Mouse (Mus musculus) embryonic facial prominence, embryonic 11.5 days (tissue): ENCODE data around the gene Wasf2. TPM values are rescaled to one million over a fixed set of nuclear protein-coding genes. Genes with fewer than 3 reads are reported as not detected.

ENCODE experiments used
- ATAC-seq: fragments of 200-750 bp; cut with Nextera tagmentation; replicated peaks from 2 replicates; pipeline ENCODE4 v1.8.0; 2017; ENCODE audit warnings: low read depth; ENCODE audit not compliant: insufficient number of reproducible peaks, low FRiP score, low TSS enrichment
- DNase-seq: peaks from one replicate; pipeline ENCODE4 v3.0.0-alpha.2; 2015; ENCODE audit warnings: low spot score
- H3K27ac ChIP-seq: fragments of 300-500 bp; sonication (generic); replicated peaks from 2 replicates; pipeline ENCODE4 v1.5.1; 2014; ENCODE audit warnings: mild to moderate bottlenecking, low read depth, low read length, control low read depth
- H3K27me3 ChIP-seq: fragments of 300-500 bp; sonication (generic); 2 replicates; pipeline ENCODE4 v1.6.1; 2014; ENCODE audit warnings: mild to moderate bottlenecking, low read length, moderate library complexity, mixed read lengths; ENCODE audit not compliant: control insufficient read depth, insufficient read depth
- H3K36me3 ChIP-seq: fragments of 300-500 bp; sonication (generic); replicated peaks from 2 replicates; pipeline ENCODE4 v1.6.1; 2014; ENCODE audit warnings: low read depth, mild to moderate bottlenecking, low read length, moderate library complexity, mixed read lengths; ENCODE audit not compliant: control insufficient read depth, insufficient read depth
- H3K4me1 ChIP-seq: fragments of 300-500 bp; sonication (generic); 2 replicates; pipeline ENCODE4 v1.6.1; 2014; ENCODE audit warnings: low read length, mixed read lengths; ENCODE audit not compliant: control insufficient read depth, insufficient read depth
- H3K4me2 ChIP-seq: fragments of 300-500 bp; sonication (generic); 2 replicates; pipeline ENCODE4 v1.6.1; 2014; ENCODE audit warnings: low read depth, mild to moderate bottlenecking, control low read depth, low read length, moderate library complexity
- H3K4me3 ChIP-seq: fragments of 300-500 bp; sonication (generic); 2 replicates; pipeline ENCODE4 v1.5.1; 2014; ENCODE audit warnings: low read depth, low read length, control low read depth
- H3K9ac ChIP-seq: fragments of 300-500 bp; sonication (generic); replicated peaks from 2 replicates; pipeline ENCODE4 v1.6.1; 2014; ENCODE audit warnings: mild to moderate bottlenecking, control low read depth, low read length
- H3K9me3 ChIP-seq: fragments of 300-500 bp; sonication (generic); replicated peaks from 2 replicates; pipeline ENCODE4 v1.6.1; 2016; ENCODE audit warnings: mild to moderate bottlenecking, low read length, inconsistent platforms, mixed read lengths; ENCODE audit not compliant: control insufficient read depth
- WGBS: fragments of 180-500 bp; shearing (Covaris S2); extraction: QIAGEN DNeasy Blood & Tissue Kit; methylation state at CpG from one replicate; pipeline ENCODE4 v1.1.7; 2014; 5-methylcytosine and 5-hydroxymethylcytosine counted together
- polyA plus RNA-seq: library from polyadenylated mRNA; unstranded; fragments of >200 nt; fragmentation: Nextera tagmentation; extraction: Ambion mirVana; gene quantifications from 2 replicates; pipeline ENCODE4 v1.2.1, GENCODE M21; 2014

Gene Wasf2
- polyA plus RNA-seq, 1 experiment from 2014 or later: 75.9 TPM

DNA sequence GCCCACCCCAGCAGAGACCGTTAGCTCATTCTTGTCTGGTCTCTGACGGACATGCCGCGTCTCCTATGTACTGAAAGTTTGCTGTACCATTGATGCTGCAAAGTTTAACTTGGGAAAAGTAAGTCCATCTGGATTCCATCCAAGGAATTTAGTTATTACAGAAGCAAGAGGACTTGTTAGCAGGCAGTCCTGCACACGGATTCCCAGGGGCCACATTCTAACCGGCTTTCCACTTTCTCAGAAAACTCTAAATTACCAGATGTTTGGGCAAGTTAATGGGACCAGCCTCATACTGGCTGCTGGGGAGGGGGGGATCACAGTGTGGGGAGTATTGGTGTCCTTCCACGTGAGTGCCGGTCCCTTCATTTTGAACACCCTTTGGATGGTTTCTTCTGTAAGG is 55.6 kb downstream of the Wasf2 start:
- no peak overlapping the region for H3K4me3 ChIP-seq
- H3K4me1 ChIP-seq: peaks cover 12% of the 10 kb centered on the region
- no peak for ATAC-seq
- no peak overlapping the region for H3K9ac ChIP-seq
- H3K27me3 ChIP-seq: no peaks in the 10 kb centered on the region
- H3K36me3 ChIP-seq: peaks cover 2% of the 10 kb centered on the region; the same call in 1 of the 2 replicates
- no peaks in the 10 kb centered on the region for H3K9me3 ChIP-seq
- no peak overlapping the region for H3K4me2 ChIP-seq
- H3K27ac ChIP-seq: no peak overlapping the region
- 63% methylated on average over 8 of the region's 8 CpGs for WGBS
- peak; percentile 45 for DNase-seq

DNA sequence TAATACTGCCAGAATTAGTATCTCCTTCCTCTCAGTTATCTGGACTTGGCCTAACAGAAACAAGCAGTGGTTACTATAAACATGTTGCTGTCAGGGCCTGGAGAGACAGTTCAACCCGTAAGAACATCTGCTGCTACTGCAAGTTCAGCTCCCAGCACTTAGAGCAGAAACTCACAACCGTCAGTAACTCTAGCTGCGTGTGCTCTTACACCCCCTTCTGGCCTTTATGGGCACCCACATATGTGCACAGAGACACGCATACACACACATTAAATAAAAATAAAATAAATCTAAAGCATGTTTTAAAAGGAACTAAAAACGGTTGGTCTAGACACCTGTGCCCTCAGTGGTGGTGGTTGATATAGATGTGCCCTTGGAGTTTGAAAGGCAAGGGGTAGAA is 56.6 kb downstream of the Wasf2 start:
- 93% methylated on average over 5 of the region's 5 CpGs for WGBS
- DNase-seq: no peak

DNA sequence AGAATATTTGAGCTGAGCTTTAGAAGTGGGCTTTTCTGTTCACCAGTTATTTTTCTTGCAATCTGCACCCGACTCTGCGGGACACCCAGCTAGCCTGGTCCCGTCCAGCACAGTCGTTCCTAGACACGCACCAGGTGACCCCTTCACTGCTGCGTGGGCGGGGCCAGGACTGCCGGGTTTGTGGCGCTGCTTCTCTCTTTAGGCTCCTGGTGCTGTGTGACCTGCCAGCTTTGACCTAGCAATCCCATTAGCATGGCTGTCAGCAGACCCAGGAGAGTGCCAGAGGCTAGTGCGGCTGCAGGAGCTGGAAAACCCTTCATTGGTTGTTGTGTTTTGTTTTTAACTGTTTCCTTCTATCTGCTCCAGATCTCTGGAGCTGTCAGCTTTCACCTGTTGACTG is 59.1 kb downstream of the Wasf2 start:
- H3K4me3 ChIP-seq: no peak overlapping the region
- no peak overlapping the region for H3K4me2 ChIP-seq
- WGBS: 67% methylated on average over 10 of the region's 10 CpGs
- no peak overlapping the region for H3K9ac ChIP-seq
- no peak overlapping the region for H3K27ac ChIP-seq
- peaks cover 13% of the 10 kb centered on the region for H3K36me3 ChIP-seq
- peaks cover 7% of the 10 kb centered on the region for H3K4me1 ChIP-seq
- H3K27me3 ChIP-seq: no peaks in the 10 kb centered on the region
- DNase-seq (no peak), ATAC-seq (no peak)
- no peaks in the 10 kb centered on the region for H3K9me3 ChIP-seq

More for the DNA sequence above, 56.6 kb downstream of the Wasf2 start:
- Histone ChIP-seq H3K9me3 (no peaks in the 10 kb centered on the region), H3K36me3 (peaks cover 6% of the 10 kb centered on the region; the same call in 1 of the 2 replicates), H3K4me2 (no peak overlapping the region), H3K4me3 (no peak overlapping the region), H3K27me3 (no peaks in the 10 kb centered on the region), H3K27ac (no peak overlapping the region), H3K9ac (no peak overlapping the region), H3K4me1 (peaks cover 12% of the 10 kb centered on the region)
- ATAC-seq: no peak

DNA sequence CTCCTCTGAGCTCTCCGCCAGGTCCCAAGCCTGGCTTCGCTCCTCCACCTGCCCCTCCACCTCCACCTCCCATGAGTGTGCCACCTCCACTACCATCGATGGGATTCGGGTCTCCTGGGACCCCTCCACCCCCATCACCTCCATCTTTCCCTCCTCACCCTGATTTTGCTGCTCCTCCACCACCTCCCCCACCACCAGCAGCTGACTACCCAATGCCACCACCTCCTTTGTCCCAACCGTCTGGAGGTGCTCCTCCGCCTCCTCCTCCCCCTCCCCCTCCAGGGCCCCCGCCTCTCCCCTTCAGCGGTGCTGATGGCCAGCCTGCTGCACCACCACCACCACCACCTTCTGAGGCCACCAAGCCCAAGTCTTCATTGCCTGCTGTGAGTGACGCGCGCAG is 64.2 kb downstream of the Wasf2 start:
- ATAC-seq (no peak), DNase-seq (no peak)
- H3K9me3 ChIP-seq: no peaks in the 10 kb centered on the region
- H3K4me3 ChIP-seq: no peak overlapping the region
- no peak overlapping the region for H3K9ac ChIP-seq
- H3K27ac ChIP-seq: no peak overlapping the region
- H3K27me3 ChIP-seq: no peaks in the 10 kb centered on the region
- 88% methylated on average over 11 of the region's 11 CpGs for WGBS
- H3K4me1 ChIP-seq: peaks cover 20% of the 10 kb centered on the region
- H3K4me2 ChIP-seq: no peak overlapping the region
- peaks cover 17% of the 10 kb centered on the region for H3K36me3 ChIP-seq

DNA sequence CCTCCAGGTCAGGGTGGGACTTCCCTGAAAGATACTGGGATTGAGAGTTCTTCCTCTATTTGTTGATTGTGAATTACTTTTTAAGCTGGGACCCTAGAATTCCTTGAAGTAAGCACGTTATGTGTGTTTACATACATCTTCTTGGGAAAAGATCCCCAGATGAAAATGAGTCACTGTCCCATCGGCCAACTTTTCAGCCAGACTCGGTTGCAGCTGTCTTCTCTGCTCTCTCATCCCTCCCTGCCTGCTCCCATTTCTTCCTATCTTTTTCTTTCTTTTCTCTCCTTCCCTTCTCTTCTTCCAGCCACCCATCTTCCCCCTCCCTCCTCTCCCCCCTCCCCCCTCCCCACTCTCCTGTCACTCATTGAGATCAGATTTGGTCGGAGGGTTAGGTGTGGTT is 64.7 kb downstream of the Wasf2 start:
- no peak overlapping the region for H3K27ac ChIP-seq
- no peak overlapping the region for H3K4me3 ChIP-seq
- H3K9me3 ChIP-seq: no peaks in the 10 kb centered on the region
- peaks cover 20% of the 10 kb centered on the region for H3K4me1 ChIP-seq
- no peak for ATAC-seq
- no peak for DNase-seq
- 76% methylated on average over 4 of the region's 4 CpGs for WGBS
- H3K9ac ChIP-seq: no peak overlapping the region
- no peaks in the 10 kb centered on the region for H3K27me3 ChIP-seq
- H3K4me2 ChIP-seq: no peak overlapping the region
- peaks cover 17% of the 10 kb centered on the region for H3K36me3 ChIP-seq

DNA sequence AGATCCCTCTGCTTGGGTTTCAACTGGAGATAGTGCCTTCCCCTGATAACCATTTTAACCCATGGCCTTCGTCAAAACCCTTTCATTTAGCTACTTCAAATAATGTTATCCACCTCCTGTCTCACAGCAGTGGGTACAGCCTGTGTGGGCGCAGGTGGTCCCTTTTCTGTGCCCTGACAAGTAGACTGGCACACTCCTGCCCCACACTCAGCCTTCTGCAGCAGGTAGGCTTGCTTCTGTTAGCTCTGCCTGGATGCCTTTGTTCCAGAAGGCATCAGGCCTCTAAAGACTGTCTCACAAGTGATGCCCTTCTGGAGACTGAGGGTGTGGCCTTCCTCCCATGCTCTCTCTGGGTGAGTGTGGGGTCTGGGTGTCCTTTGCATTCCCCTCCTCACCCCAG is 65.8 kb downstream of the Wasf2 start:
- Histone ChIP-seq H3K9me3 (no peaks in the 10 kb centered on the region), H3K4me3 (no peak overlapping the region), H3K27ac (no peak overlapping the region), H3K4me1 (peaks cover 26% of the 10 kb centered on the region), H3K4me2 (no peak overlapping the region), H3K36me3 (peaks cover 17% of the 10 kb centered on the region), H3K9ac (no peak overlapping the region), H3K27me3 (no peaks in the 10 kb centered on the region)
- no peak for DNase-seq
- no peak for ATAC-seq
- WGBS: 85% methylated on average over 2 of the region's 2 CpGs

DNA sequence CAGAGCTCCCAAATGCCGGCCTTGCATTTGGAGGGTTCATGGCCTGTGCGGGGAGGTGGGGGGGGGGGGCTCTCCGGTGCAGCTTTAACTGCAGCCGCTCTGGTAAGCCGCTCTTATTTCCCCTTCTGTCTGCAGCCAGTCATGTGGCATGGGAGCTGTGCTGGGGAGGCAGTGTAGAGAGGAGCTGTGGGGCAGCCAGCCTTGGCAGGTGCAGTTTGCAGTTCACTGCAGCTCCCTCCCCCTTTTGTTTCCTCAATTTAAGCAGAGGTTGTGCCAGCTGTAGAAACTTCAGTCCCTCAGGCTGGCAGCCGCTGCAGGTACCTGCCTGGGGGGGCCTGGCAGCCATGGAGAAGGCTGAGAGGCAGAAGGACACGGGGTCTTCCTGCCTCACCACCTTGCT is 66.5 kb downstream of the Wasf2 start:
- ATAC-seq (no peak), DNase-seq (no peak)
- no peaks in the 10 kb centered on the region for H3K27me3 ChIP-seq
- peak overlapping the region; percentile 41; the same call in 1 of the 2 replicates for H3K9ac ChIP-seq
- H3K27ac ChIP-seq: peak overlapping the region; percentile 56; the same call in 1 of the 2 replicates
- H3K9me3 ChIP-seq: no peaks in the 10 kb centered on the region
- no peak overlapping the region for H3K4me3 ChIP-seq
- H3K4me1 ChIP-seq: peaks cover 26% of the 10 kb centered on the region
- WGBS: 37% methylated on average over 7 of the region's 7 CpGs
- H3K36me3 ChIP-seq: peaks cover 13% of the 10 kb centered on the region
- no peak overlapping the region; the same call in 1 of the 2 replicates for H3K4me2 ChIP-seq

DNA sequence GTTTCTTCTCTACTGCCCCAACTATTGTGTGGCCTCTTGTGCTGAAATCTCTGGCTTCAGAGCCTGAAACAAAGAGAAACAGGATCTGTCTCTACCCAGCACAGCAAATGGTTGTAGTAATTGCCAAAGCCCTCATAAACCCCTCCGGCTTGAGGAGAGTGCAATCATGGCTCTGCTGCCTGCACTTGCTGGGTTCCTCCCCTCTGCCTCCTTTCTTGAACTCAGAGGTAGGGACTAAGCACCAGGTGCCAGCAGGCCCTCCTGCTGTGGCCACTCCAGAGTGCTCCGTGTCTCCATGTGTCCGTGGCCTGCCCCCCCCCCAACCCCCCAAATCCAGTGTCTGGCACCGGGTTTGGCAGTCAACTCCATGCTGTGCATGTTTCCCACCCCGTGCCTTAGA is 67.0 kb downstream of the Wasf2 start:
- ATAC-seq: no peak

More for the DNA sequence above, 67.0 kb downstream of the Wasf2 start:
- H3K4me3 ChIP-seq: no peak overlapping the region
- H3K27ac ChIP-seq: peak overlapping the region; percentile 56
- no peaks in the 10 kb centered on the region for H3K27me3 ChIP-seq
- no peak for DNase-seq
- H3K9ac ChIP-seq: no peak overlapping the region; the same call in 1 of the 2 replicates
- no peaks in the 10 kb centered on the region for H3K9me3 ChIP-seq
- H3K4me1 ChIP-seq: peaks cover 26% of the 10 kb centered on the region
- peak overlapping the region; percentile 7; the same call in 1 of the 2 replicates for H3K4me2 ChIP-seq
- H3K36me3 ChIP-seq: peaks cover 13% of the 10 kb centered on the region
- 21% methylated on average over 5 of the region's 5 CpGs for WGBS
